Mouse (Mus musculus) ES-Bruce4 (cell line): ENCODE results near the gene Rhbg. TPM values are rescaled to one million over a fixed set of nuclear protein-coding genes. Genes with fewer than 3 reads are reported as not detected.

Source experiments
- H3K27ac ChIP-seq: 2 replicates; pipeline ENCODE4 v1.5.1; 2012; ENCODE audit warnings: low read length, inconsistent platforms; ENCODE audit not compliant: insufficient read depth
- H3K27me3 ChIP-seq: 2 replicates; pipeline ENCODE4 v1.6.1; 2012; ENCODE audit warnings: mild to moderate bottlenecking, low read length, inconsistent platforms; ENCODE audit not compliant: control insufficient read depth, poor library complexity, insufficient read depth, severe bottlenecking
- H3K36me3 ChIP-seq: 2 replicates; pipeline ENCODE4 v1.6.1; 2012; ENCODE audit warnings: inconsistent platforms, mild to moderate bottlenecking, low read length, moderate library complexity; ENCODE audit not compliant: control insufficient read depth, poor library complexity, insufficient read depth, severe bottlenecking
- H3K4me1 ChIP-seq: one replicate; pipeline ENCODE4 v1.8.1; 2011; ENCODE audit warnings: low read length; ENCODE audit not compliant: control insufficient read depth, insufficient read depth
- H3K4me3 ChIP-seq: 2 replicates; pipeline ENCODE4 v1.5.1; 2011; ENCODE audit warnings: low read depth, mild to moderate bottlenecking, low read length
- H3K9ac ChIP-seq: 2 replicates; pipeline ENCODE4 v1.6.1; 2012; ENCODE audit warnings: low read depth, mild to moderate bottlenecking, inconsistent platforms; ENCODE audit not compliant: poor library complexity, severe bottlenecking
- H3K9me3 ChIP-seq: replicated peaks from 2 replicates; pipeline ENCODE4 v1.6.1; 2012; ENCODE audit warnings: mild to moderate bottlenecking, low read length, inconsistent platforms; ENCODE audit not compliant: control insufficient read depth, poor library complexity, insufficient read depth, severe bottlenecking
- CTCF ChIP-seq: IDR thresholded peaks from one replicate; pipeline ENCODE4 v1.8.1; 2011; ENCODE audit warnings: low read depth, low read length
- EP300 ChIP-seq: IDR thresholded peaks from 2 replicates; pipeline ENCODE4 v1.6.1; 2011; ENCODE audit warnings: low read depth, low read length; ENCODE audit not compliant: insufficient read depth
- POLR2A ChIP-seq: IDR thresholded peaks from one replicate; pipeline ENCODE4 v1.8.1; 2011; ENCODE audit warnings: low read length; ENCODE audit not compliant: insufficient read depth
- polyA plus RNA-seq: library from polyadenylated mRNA; stranded (reverse); fragments of >200 nt; gene quantifications from 2 replicates; pipeline ENCODE4 v1.2.4, GENCODE M21; 2011; ENCODE audit warnings: low read depth; ENCODE audit not compliant: missing spikeins, insufficient read depth, insufficient read length

Rhbg gene
- polyA plus RNA-seq, 1 experiment = 0.82 TPM

DNA sequence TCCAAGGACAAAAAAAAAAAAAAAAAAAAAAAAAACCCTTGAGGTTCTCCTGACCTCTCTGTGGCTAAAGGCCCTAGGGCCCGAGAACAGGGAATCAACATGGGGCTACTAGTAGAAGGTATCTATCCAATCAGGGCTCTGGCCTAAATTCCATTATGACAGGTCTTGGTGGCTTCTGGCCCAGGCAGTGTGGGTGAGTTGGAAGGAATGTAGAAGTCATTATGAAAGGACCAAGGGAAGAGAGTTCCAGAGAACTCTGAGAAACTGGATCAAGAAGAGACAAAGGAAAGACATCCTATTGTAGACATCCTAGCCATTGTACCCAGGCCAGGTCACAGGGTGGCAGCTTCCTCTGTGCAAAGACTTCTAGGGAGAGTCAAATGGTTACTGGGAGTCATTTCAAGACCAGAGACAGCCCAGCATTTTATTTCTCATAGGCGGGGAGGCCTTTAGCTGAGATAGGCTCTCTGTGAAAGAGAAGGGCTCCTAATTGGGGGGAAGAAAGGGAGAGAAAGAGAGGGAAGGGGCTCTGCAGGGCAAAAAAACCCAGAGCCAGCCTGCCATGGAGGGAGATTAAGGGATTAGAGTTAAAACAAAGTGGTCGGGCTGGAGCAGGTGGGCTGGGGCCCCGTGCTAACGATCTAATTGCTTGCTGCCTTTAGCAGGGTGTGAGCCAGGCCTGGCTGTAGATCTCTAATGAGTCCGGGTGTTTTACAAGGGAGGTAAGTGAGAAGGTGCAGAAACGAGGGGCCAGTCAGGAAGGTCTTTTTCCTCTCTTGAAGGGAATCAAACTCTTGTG, 21.5 kb downstream of the Rhbg start:
- Histone ChIP-seq H3K9ac (no peak overlapping the region), H3K4me3 (no peak overlapping the region), H3K36me3 (no peaks in the 10 kb centered on the region), H3K9me3 (no peaks in the 10 kb centered on the region), H3K27ac (no peak overlapping the region), H3K4me1 (peaks cover 8% of the 10 kb centered on the region), H3K27me3 (no peaks in the 10 kb centered on the region)
- TF ChIP-seq CTCF = no peak

GRCm38 (mm10) chr3:88232301-88232702, 22.2 kb downstream of the Rhbg start:
- no peaks in the 10 kb centered on the region for H3K36me3 ChIP-seq
- TF ChIP-seq EP300 (no peak), CTCF (no peak), POLR2A (no peak)
- H3K4me1 ChIP-seq = peaks cover 8% of the 10 kb centered on the region
- H3K27me3 ChIP-seq = no peaks in the 10 kb centered on the region
- no peak overlapping the region for H3K27ac ChIP-seq
- H3K4me3 ChIP-seq = no peak overlapping the region
- no peaks in the 10 kb centered on the region for H3K9me3 ChIP-seq
- no peak overlapping the region for H3K9ac ChIP-seq

GRCm38 (mm10) chr3:88231061-88231641, 23.4 kb downstream of the Rhbg start:
- H3K27me3 ChIP-seq = no peaks in the 10 kb centered on the region
- H3K9ac ChIP-seq = no peak overlapping the region
- peaks cover 8% of the 10 kb centered on the region for H3K4me1 ChIP-seq
- no peaks in the 10 kb centered on the region for H3K36me3 ChIP-seq
- TF ChIP-seq CTCF (no peak), POLR2A (no peak), EP300 (0 out of 2 replicates have a peak, but pooled peaks have one; percentile 15)
- H3K27ac ChIP-seq = no peak overlapping the region
- H3K4me3 ChIP-seq = no peak overlapping the region
- no peaks in the 10 kb centered on the region for H3K9me3 ChIP-seq

DNA sequence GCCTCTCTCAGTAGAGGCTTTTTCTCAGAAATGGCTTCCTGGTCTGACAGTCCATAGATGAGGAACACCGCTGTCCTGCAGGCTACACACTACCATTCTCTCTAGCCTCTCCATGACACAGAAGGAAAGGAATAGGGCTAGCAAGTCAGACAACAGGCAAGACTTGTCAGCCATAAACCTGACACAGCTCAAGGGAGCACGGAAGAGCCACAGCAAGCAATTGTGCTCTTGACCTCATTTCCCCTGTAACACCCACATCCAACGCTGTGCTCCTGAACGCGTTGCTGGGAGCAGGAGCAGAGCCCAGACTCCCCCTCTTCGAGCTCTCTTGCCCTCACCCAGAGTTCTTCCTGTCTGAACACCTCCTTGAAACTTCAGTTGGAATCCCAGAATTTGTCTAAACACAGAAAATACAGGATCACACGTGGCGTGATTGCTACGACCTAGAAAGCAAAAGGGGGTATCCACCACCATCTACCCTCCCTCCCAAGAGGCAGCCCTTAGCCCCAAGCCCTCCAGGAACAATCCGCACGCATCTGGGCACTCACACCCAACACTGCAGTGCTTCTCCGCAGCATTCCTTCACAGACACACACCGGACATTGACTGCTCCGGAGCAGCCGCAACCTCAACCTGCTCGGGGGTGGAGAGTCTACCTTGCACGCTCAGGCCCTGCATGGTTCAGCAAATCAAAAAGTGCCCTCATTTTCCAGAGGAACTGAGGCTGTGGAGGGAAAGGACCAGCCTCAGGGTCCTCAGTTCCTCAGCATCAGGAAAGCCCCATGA, 24.1 kb downstream of the Rhbg start:
- TF ChIP-seq EP300 = no peak
- no peak for TF ChIP-seq POLR2A
- no peak for TF ChIP-seq CTCF
- Histone ChIP-seq H3K27me3 (no peaks in the 10 kb centered on the region), H3K4me3 (no peak overlapping the region), H3K4me1 (peaks cover 8% of the 10 kb centered on the region), H3K9ac (no peak overlapping the region), H3K27ac (no peak overlapping the region), H3K9me3 (no peaks in the 10 kb centered on the region), H3K36me3 (no peaks in the 10 kb centered on the region)

- Histone ChIP-seq H3K27ac (no peak overlapping the region), H3K9ac (no peak overlapping the region), H3K27me3 (no peaks in the 10 kb centered on the region), H3K4me1 (peaks cover 8% of the 10 kb centered on the region), H3K36me3 (no peaks in the 10 kb centered on the region), H3K4me3 (no peak overlapping the region), H3K9me3 (no peaks in the 10 kb centered on the region)
- TF ChIP-seq POLR2A (no peak), EP300 (no peak), CTCF (no peak)
These were observed 25.0 kb downstream of the Rhbg start for GRCm38 (mm10) chr3:88229526-88229925.

DNA sequence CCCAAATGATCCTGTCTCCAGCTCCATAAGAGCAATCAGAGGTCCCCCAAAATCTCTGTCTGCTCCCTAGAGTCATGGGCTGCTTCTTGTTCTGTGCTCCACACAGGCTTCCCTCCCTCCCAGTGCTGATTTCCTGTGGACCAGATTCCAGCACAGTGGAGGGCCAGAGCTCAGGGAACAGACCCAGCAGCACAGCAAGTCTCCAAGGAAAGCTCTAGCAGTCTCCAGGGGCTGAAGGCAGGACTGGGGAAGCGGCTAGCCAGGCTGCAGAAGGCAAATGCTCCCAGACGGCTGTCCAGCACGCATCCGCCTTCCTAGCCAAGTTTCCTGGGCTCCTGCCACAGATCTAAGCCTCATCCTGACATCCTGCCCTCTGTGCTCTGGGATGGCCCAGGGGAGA, 25.6 kb downstream of the Rhbg start:
- Histone ChIP-seq H3K9ac (no peak overlapping the region), H3K4me1 (peaks cover 8% of the 10 kb centered on the region), H3K4me3 (no peak overlapping the region), H3K27me3 (no peaks in the 10 kb centered on the region), H3K36me3 (no peaks in the 10 kb centered on the region), H3K27ac (no peak overlapping the region), H3K9me3 (no peaks in the 10 kb centered on the region)
- no peak for TF ChIP-seq POLR2A
- no peak for TF ChIP-seq CTCF
- TF ChIP-seq EP300 = no peak
